Mouse (Mus musculus): ENCODE measurements around the gene Ugdh. TPM values are rescaled to one million over a fixed set of nuclear protein-coding genes. Genes with fewer than 3 reads are reported as not detected.
"Not testable (repeated sequence)": the region's sequence is repeated elsewhere in the genome, so short reads cannot be mapped to it uniquely, and the experiment has no call there.

Ugdh gene
- total RNA-seq (2014; rRNA removed): 15.0 and 18.8 TPM in 2 replicates
- polyA plus RNA-seq (2015; fragmentation: Nextera tagmentation; extraction: Ambion mirVana): 30.7 and 32.1 TPM in 2 replicates

DNA sequence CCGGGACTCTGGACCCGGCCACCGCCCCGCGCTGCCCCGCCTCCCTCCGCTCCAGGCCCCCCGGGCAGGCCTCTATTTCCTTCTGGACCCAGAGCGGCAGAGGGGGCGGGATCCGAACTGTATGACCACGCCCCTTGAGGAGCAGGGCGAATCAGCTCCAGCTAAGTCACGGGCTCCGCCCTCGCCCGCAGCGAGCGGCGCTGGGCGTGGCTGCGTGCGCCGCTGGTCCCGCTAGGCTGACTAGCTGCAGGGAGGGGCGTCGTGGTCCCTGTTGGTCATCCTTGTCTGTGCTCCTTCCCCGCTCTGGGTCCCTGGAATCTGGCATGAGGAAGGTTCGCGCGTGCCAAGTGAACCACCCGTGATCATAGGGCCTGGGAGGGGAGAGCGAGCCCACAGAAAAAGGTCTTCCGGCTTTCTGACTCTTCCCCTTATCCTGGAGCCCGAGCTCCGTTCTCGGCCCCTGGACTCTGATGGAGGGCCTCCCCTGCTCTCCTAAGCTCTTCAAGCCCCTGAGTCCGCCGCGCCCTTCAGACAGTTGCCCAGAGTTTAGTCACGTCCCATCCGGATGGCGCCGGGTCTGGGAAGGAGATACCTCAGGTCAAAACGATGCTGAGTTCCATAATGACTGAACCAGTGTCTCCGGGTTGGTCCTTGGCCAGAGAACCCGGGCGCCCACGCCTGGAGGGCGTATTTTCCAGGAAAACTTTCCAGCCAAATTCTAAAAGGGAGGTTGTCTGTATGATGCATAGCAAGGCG lies at the start of gene Ugdh:
Gene Ugdh, minus strand, starts transcription at position 144 of the 756 bp plus-strand sequence.
- Histone ChIP-seq H3K36me3 (ENCODE audit: insufficient read depth, low read length) (no peaks in the 10 kb centered on the region), H3K4me3 (ENCODE audit: low read length) (peak within 1 kb of the TSS; percentile 89), H3K9ac (replicated peaks; ENCODE audit: low read length) (peak within 1 kb of the TSS; percentile 73), H3K27ac (peak within 1 kb of the TSS; percentile 86), H3K4me1 (ENCODE audit: insufficient read depth, low read length) (no peaks in the 10 kb centered on the region), H3K4me2 (ENCODE audit: low read depth, low read length) (peak within 1 kb of the TSS; percentile 90), H3K27me3 (ENCODE audit: insufficient read depth, low read length) (no peaks in the 10 kb centered on the region), H3K9me3 (ENCODE audit: low read length) (no peaks in the 10 kb centered on the region)
- under 1% methylated on average over 51 of the region's 51 CpGs for WGBS
- TF ChIP-seq CTCF (IDR thresholded peaks at IDR 0.05; ENCODE audit: low read depth): no peak
- DNase-seq (ENCODE audit: low spot score) (peak; percentile 99), ATAC-seq (peak; percentile 97)

DNA sequence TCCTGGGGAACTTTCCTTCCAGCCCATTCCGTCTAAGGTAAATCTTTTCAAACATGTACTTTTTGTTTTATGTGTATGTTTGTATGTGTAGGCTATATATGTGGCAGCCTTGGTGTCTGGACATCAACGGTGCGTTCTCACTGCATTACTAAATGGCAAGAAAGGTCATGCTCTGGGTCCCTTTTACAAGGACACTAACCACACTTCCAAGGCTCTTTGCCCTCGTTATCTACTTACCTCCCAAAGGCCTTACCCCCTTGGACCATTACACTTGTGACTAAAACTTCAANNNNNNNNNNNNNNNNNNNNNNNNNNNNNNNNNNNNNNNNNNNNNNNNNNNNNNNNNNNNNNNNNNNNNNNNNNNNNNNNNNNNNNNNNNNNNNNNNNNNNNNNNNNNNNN lies 47.2 kb upstream of the Ugdh start:
- Histone ChIP-seq H3K9me3 (ENCODE audit: low read length) (no peaks in the 10 kb centered on the region), H3K27me3 (ENCODE audit: insufficient read depth, low read length) (no peaks in the 10 kb centered on the region), H3K9ac (replicated peaks; ENCODE audit: low read length) (no peak overlapping the region), H3K4me2 (ENCODE audit: low read depth, low read length) (no peak overlapping the region), H3K4me1 (ENCODE audit: insufficient read depth, low read length) (no peaks in the 10 kb centered on the region), H3K36me3 (ENCODE audit: insufficient read depth, low read length) (no peaks in the 10 kb centered on the region), H3K27ac (no peak overlapping the region), H3K4me3 (ENCODE audit: low read length) (no peak overlapping the region)
- WGBS: 89% methylated on average over 4 of the region's 4 CpGs
- ATAC-seq: no peak
- TF ChIP-seq CTCF (IDR thresholded peaks at IDR 0.05; ENCODE audit: low read depth): no peak
- DNase-seq (ENCODE audit: low spot score): no peak

DNA sequence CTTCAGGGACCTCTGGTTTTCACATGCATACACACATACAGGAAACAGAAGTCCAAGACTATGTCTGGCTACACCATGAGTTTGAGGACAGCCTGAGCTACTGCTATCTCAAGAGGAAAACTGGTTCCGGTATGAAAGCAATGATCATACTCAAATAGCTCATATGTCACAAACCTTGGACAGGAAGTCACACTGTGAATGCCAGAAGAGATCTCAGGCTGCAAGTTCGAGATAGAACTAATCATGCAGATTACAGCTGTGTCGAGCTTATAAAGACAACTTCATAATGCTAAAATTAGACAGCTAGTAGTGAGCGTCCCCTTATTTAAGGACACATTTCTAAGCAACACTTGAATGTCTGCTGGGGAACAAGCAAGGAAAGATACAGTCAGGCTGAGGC lies 44.8 kb upstream of the Ugdh start:
- Histone ChIP-seq H3K4me2 (ENCODE audit: low read depth, low read length) (no peak overlapping the region), H3K36me3 (ENCODE audit: insufficient read depth, low read length) (no peaks in the 10 kb centered on the region), H3K9ac (replicated peaks; ENCODE audit: low read length) (no peak overlapping the region), H3K9me3 (ENCODE audit: low read length) (no peaks in the 10 kb centered on the region), H3K27ac (no peak overlapping the region), H3K4me1 (ENCODE audit: insufficient read depth, low read length) (no peaks in the 10 kb centered on the region), H3K4me3 (ENCODE audit: low read length) (no peak overlapping the region), H3K27me3 (ENCODE audit: insufficient read depth, low read length) (no peaks in the 10 kb centered on the region)
- DNase-seq (ENCODE audit: low spot score): no peak
- TF ChIP-seq CTCF (IDR thresholded peaks at IDR 0.05; ENCODE audit: low read depth): no peak
- ATAC-seq: no peak
- WGBS: 79% methylated on average over 4 of the region's 4 CpGs

DNA sequence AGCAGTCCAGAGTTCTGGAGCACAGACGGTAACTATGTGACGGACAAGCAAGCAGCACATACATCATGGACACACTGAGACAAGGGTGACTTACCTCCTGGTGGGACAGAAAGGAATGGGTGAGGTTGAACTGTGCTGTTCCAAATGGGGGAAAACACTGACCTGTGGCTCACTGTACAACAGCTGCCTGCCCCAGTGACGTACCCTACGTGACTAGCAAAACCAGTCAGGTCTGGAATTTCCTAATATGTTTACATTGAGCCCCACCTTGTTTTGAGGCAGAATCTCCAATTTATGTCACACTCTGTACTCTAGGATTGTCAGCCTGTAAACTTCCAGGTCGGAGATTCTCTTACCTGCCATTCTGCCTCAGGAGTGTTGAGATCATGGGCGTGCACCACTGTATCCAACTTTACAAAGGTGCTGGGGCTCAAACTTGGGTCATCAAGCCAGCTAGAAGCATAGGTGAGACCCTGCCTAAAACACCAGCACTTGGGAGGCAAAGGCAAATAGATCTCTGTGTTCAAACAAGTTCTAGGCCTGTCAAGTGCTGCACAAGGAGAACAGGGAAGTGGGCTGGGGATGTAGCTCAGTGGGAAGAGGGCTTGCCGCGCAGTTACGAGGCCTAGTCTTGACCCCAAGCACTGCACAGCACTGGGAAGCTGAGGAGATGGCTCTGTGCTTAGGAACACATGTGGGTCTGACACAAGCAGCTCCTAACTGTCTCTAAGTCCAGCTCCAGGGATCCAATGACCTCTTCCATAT lies 44.1 kb upstream of the Ugdh start:
- no peaks in the 10 kb centered on the region for H3K9me3 ChIP-seq (ENCODE audit: low read length)
- no peaks in the 10 kb centered on the region for H3K27me3 ChIP-seq (ENCODE audit: insufficient read depth, low read length)
- H3K36me3 ChIP-seq (ENCODE audit: insufficient read depth, low read length): no peaks in the 10 kb centered on the region
- H3K9ac ChIP-seq (replicated peaks; ENCODE audit: low read length): no peak overlapping the region
- no peak overlapping the region for H3K4me3 ChIP-seq (ENCODE audit: low read length)
- ATAC-seq (no peak), DNase-seq (ENCODE audit: low spot score) (no peak)
- TF ChIP-seq CTCF (IDR thresholded peaks at IDR 0.05; ENCODE audit: low read depth): no peak
- no peaks in the 10 kb centered on the region for H3K4me1 ChIP-seq (ENCODE audit: insufficient read depth, low read length)
- WGBS: 94% methylated on average over 9 of the region's 9 CpGs
- no peak overlapping the region for H3K27ac ChIP-seq
- H3K4me2 ChIP-seq (ENCODE audit: low read depth, low read length): no peak overlapping the region

DNA sequence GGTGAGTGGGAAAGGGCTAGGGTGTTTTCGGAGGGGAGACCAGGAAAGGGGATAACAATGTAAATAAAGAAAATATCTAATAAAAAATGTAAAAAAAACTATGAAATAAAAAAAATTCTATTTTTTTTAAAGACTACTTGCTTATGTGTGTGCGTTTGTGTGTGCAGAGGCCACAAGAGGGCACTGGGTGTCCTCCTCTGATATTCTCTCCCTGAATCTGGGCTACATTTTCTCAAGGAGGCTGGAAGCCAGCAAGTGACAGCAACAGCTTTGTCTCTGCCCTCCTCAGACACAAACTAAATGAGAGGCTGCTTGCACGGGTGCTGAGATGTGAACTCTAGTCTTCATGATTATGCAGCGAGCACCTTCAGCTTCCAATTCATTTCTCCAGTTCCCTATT lies 42.5 kb upstream of the Ugdh start:
- Histone ChIP-seq H3K4me2 (ENCODE audit: low read depth, low read length) (no peak overlapping the region), H3K27ac (no peak overlapping the region), H3K4me3 (ENCODE audit: low read length) (no peak overlapping the region), H3K36me3 (ENCODE audit: insufficient read depth, low read length) (no peaks in the 10 kb centered on the region), H3K9ac (replicated peaks; ENCODE audit: low read length) (no peak overlapping the region), H3K4me1 (ENCODE audit: insufficient read depth, low read length) (no peaks in the 10 kb centered on the region), H3K9me3 (ENCODE audit: low read length) (no peaks in the 10 kb centered on the region), H3K27me3 (ENCODE audit: insufficient read depth, low read length) (no peaks in the 10 kb centered on the region)
- peak; percentile 54 for TF ChIP-seq CTCF (IDR thresholded peaks at IDR 0.05; ENCODE audit: low read depth)
- no peak for ATAC-seq
- WGBS: 70% methylated on average over 4 of the region's 4 CpGs
- DNase-seq (ENCODE audit: low spot score): peak; percentile 40

DNA sequence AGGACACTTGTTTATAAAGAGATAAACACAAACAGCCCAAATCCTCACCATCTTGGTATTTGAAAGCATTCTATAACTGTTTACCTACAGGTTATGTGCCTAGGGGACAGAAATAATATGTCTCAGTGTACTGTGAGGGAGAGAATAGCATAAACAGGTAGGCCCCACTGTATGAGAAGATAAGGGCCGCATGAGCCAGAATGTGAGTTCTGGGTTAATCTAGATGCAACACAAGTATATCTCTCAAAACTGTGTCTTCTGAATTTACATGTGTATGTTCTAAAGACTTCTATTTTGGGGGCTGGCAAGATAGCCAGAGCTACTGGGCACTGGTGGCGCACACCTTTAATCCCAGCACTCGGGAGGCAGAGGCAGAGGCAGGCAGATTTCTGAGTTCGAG lies 41.0 kb upstream of the Ugdh start:
- H3K27ac ChIP-seq; ATAC-seq; H3K4me1 ChIP-seq (ENCODE audit: insufficient read depth, low read length); H3K9me3 ChIP-seq (ENCODE audit: low read length); H3K9ac ChIP-seq (replicated peaks; ENCODE audit: low read length); H3K4me3 ChIP-seq (ENCODE audit: low read length); H3K36me3 ChIP-seq (ENCODE audit: insufficient read depth, low read length); H3K4me2 ChIP-seq (ENCODE audit: low read depth, low read length); DNase-seq (ENCODE audit: low spot score); H3K27me3 ChIP-seq (ENCODE audit: insufficient read depth, low read length): not testable (repeated sequence)
- 94% methylated on average over 4 of the region's 4 CpGs for WGBS

DNA sequence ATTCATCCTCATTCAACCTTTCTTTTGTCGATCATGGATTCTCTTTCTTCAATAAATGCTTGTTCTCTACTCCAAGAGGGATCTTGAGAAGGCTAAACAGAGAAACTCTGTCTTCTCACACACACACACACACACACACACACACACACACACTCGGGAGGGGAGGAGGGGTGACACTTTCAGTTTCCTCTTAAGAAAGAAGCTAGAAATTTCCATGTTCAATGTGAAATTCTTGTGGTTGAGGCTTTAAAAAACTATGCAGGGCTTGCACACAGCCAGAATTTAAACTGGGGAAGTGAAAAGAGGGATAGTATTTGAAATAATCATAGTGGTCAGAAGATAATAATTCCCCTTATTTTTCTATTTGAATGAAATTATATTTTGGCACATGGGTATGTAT lies 40.1 kb upstream of the Ugdh start:
- ATAC-seq: no peak

More for the DNA sequence above, 40.1 kb upstream of the Ugdh start:
- no peak for TF ChIP-seq CTCF (IDR thresholded peaks at IDR 0.05; ENCODE audit: low read depth)
- Histone ChIP-seq H3K36me3 (ENCODE audit: insufficient read depth, low read length) (no peaks in the 10 kb centered on the region), H3K27me3 (ENCODE audit: insufficient read depth, low read length) (no peaks in the 10 kb centered on the region), H3K4me1 (ENCODE audit: insufficient read depth, low read length) (no peaks in the 10 kb centered on the region), H3K27ac (no peak overlapping the region), H3K4me2 (ENCODE audit: low read depth, low read length) (no peak overlapping the region), H3K4me3 (ENCODE audit: low read length) (no peak overlapping the region), H3K9ac (replicated peaks; ENCODE audit: low read length) (no peak overlapping the region), H3K9me3 (ENCODE audit: low read length) (no peaks in the 10 kb centered on the region)
- 85% methylated on average over 2 of the region's 2 CpGs for WGBS
- no peak for DNase-seq (ENCODE audit: low spot score)

Data from hindbrain, postnatal 0 days (tissue).